In genomic region chr11:71202703-71203102, GRCm38 (mm10) we compare ENCODE assay signal across 21 mouse cellular contexts. TPM values are rescaled to one million over a fixed set of nuclear protein-coding genes. Genes with fewer than 3 reads are reported as not detected.
DNase-seq lines count a peak whose midpoint lies in the region; ATAC-seq lines count a peak whose summit lies in the region.
"Had no signal": no experiment of that assay in that cellular context is flagged by ENCODE, and none has a peak within 500 bp of the region (broad histone marks: within the 10 kb centered on the region; RNA-seq: fewer than 3 reads in every experiment).

No protein-coding gene starts in this region.

- intact Hi-C loops in heart, postnatal 25 days (cut with DNase I), result loop anchor here (1.0 kb wide), 1 partner anchor 49 kb away; no protein-coding TSS in a partner anchor

- H3K27me3 ChIP-seq in splenic B cell, adult 2 months (ENCODE audit: control insufficient read depth, insufficient read depth, low read length, poor library complexity, severe bottlenecking), result no peaks in the 10 kb centered on the region
- H3K27me3 ChIP-seq: embryonic facial prominence, embryonic 15.5 days; forebrain, embryonic 12.5 days; heart, embryonic 15.5 days; limb, embryonic 12.5 days; liver, embryonic 13.5 days; megakaryocyte, embryonic 14.5 days; neural tube, embryonic 12.5 days; Patski had no signal

- peak; percentile 43 for DNase-seq in 416B (ENCODE audit: low read depth)
- DNase-seq in CD4-positive, CD25-positive, alpha-beta regulatory T cell, adult 2 months (ENCODE audit: low read depth, low spot score), result peak; percentile 60
- peak; percentile 11 for DNase-seq in splenic B cell, adult 2 months (ENCODE audit: low read depth, low spot score)
- no peak for DNase-seq in adipocyte (ENCODE audit: low spot score)
- no peak for DNase-seq in urinary bladder, adult 2 months (ENCODE audit: low spot score)
- DNase-seq in heart, postnatal 25 days (ENCODE audit: low spot score), result no peak
- DNase-seq in left cerebral cortex, adult 11 months (ENCODE audit: low spot score), result no peak
- DNase-seq: cerebellum, postnatal 14 days; embryo, embryonic 11 days; liver, embryonic 13.5 days had no signal

- peak; percentile 60 for ATAC-seq in inflammation-experienced regulatory T-cells, adult 6 months
- ATAC-seq: Patski had no signal

- no peaks in the 10 kb centered on the region for H3K36me3 ChIP-seq in splenic B cell, adult 2 months (ENCODE audit: control insufficient read depth, insufficient read depth, low read length, poor library complexity, severe bottlenecking)
- H3K36me3 ChIP-seq: embryonic facial prominence, embryonic 15.5 days; forebrain, embryonic 12.5 days; heart, embryonic 15.5 days; limb, embryonic 12.5 days; liver, embryonic 13.5 days; neural tube, embryonic 12.5 days had no signal

RNA-seq across cellular contexts. Expression of gene Nlrp1b, which starts 27.8 kb away (rescaled TPM):
- polyA plus RNA-seq in inflammation-experienced regulatory T-cells, adult 6 months (2017; shearing (Covaris generic)), result 1 to 10 TPM; 1.5 to 6.7 (median 2.1) TPM
- polyA plus RNA-seq in urinary bladder, adult 2 months (2012; rRNA removed), result 1.2 TPM in 2 replicates
- total RNA-seq in heart, postnatal 25 days (2021), result under 1 TPM; 0.10 to 0.20 TPM
- total RNA-seq: midbrain, postnatal 0 days had no signal
- polyA plus RNA-seq: forebrain, embryonic 12.5 days; heart, embryonic 15.5 days; intestine, embryonic 14.5 days; kidney, postnatal 0 days; limb, embryonic 12.5 days; liver, embryonic 13.5 days; midbrain, postnatal 0 days; Patski had no signal

RNA-seq across cellular contexts. Expression of gene Nlrp1a, which starts 58.2 kb away (rescaled TPM):
- polyA plus RNA-seq in inflammation-experienced regulatory T-cells, adult 6 months (2017; shearing (Covaris generic)), result 1 to 10 TPM in 1 of 3 experiments, under 1 TPM in 2; 0.38 to 1.7 (median 0.64) TPM
- 0.12 and 0.13 TPM in 2 replicates for polyA plus RNA-seq in urinary bladder, adult 2 months (2012; rRNA removed)
- total RNA-seq in heart, postnatal 25 days (2021), result 1 to 10 TPM in 1 of 2 experiments, under 1 TPM in 1; 0.95 to 1.1 TPM
- polyA plus RNA-seq: neural tube, embryonic 12.5 days; Patski had no signal

Comparison
In these comparisons a context has a peak if more than half of its experiments do, and no peak if none do; other contexts are left out.
1. DNase-seq: peak in 416B (single experiment), CD4-positive, CD25-positive, alpha-beta regulatory T cell, adult 2 months (single experiment) and splenic B cell, adult 2 months (single experiment); none in adipocyte (single experiment), urinary bladder, adult 2 months (single experiment), heart, postnatal 25 days (single experiment) and left cerebral cortex, adult 11 months (single experiment).